Mouse (Mus musculus) forebrain, postnatal 0 days (tissue): ENCODE data around the gene Nod1. TPM values are rescaled to one million over a fixed set of nuclear protein-coding genes. Genes with fewer than 3 reads are reported as not detected.

Source experiments
- ATAC-seq: fragments of 200-750 bp; cut with Nextera tagmentation; 2 replicates; pipeline ENCODE4 v1.8.0; 2017; ENCODE audit warnings: mild to moderate bottlenecking, moderate library complexity
- DNase-seq: peaks from one replicate; pipeline ENCODE4 v3.0.0-alpha.2; 2015
- H3K27ac ChIP-seq: fragments of 300-500 bp; sonication (generic); 2 replicates; pipeline ENCODE4 v1.5.1; 2014; ENCODE audit warnings: low read depth, mild to moderate bottlenecking, antibody characterized with exemption, low read length, moderate library complexity, mixed read lengths
- H3K27me3 ChIP-seq: fragments of 300-500 bp; sonication (generic); 2 replicates; pipeline ENCODE4 v1.6.1; 2014; ENCODE audit warnings: mild to moderate bottlenecking, low read length, mixed read lengths; ENCODE audit not compliant: insufficient read depth
- H3K36me3 ChIP-seq: fragments of 300-500 bp; sonication (generic); 2 replicates; pipeline ENCODE4 v1.6.1; 2014; ENCODE audit warnings: mild to moderate bottlenecking, moderate library complexity; ENCODE audit not compliant: insufficient read depth
- H3K4me1 ChIP-seq: fragments of 300-500 bp; sonication (generic); 2 replicates; pipeline ENCODE4 v1.6.1; 2014; ENCODE audit warnings: antibody characterized with exemption; ENCODE audit not compliant: insufficient read depth
- H3K4me2 ChIP-seq: fragments of 300-500 bp; sonication (generic); 2 replicates; pipeline ENCODE4 v1.6.1; 2014; ENCODE audit warnings: low read depth, mild to moderate bottlenecking, moderate library complexity
- H3K4me3 ChIP-seq: fragments of 300-500 bp; sonication (generic); 2 replicates; pipeline ENCODE4 v1.5.1; 2014; ENCODE audit warnings: low read depth, low read length, mixed read lengths
- H3K9ac ChIP-seq: fragments of 300-500 bp; sonication (generic); 2 replicates; pipeline ENCODE4 v1.6.1; 2014; ENCODE audit warnings: mild to moderate bottlenecking
- H3K9me3 ChIP-seq: fragments of 300-500 bp; sonication (generic); 2 replicates; pipeline ENCODE4 v1.6.1; 2016; ENCODE audit warnings: low read length
- CTCF ChIP-seq: sonication (generic); IDR thresholded peaks from 2 replicates; pipeline ENCODE4 v1.5.1; 2016; ENCODE audit warnings: antibody characterized with exemption, control low read depth, low read depth
- WGBS: fragments of 180-500 bp; shearing (Covaris S2); extraction: QIAGEN DNeasy Blood & Tissue Kit; methylation state at CpG from one replicate; pipeline ENCODE4 v1.1.7; 2014; 5-methylcytosine and 5-hydroxymethylcytosine counted together
- polyA plus RNA-seq: library from polyadenylated mRNA; unstranded; fragments of >200 nt; fragmentation: Nextera tagmentation; extraction: Ambion mirVana; gene quantifications from 2 replicates; pipeline ENCODE4 v1.2.1, GENCODE M21; 2015
- total RNA-seq: library from RNA; depleted of rRNA; stranded (reverse); fragments of >200 nt; gene quantifications from 2 replicates; pipeline ENCODE4 v1.2.3, GENCODE M21; 2014; rRNA removed

The Nod1 gene
- 1.8 and 2.3 TPM in 2 replicates for total RNA-seq
- 1.5 and 2.0 TPM in 2 replicates for polyA plus RNA-seq

DNA sequence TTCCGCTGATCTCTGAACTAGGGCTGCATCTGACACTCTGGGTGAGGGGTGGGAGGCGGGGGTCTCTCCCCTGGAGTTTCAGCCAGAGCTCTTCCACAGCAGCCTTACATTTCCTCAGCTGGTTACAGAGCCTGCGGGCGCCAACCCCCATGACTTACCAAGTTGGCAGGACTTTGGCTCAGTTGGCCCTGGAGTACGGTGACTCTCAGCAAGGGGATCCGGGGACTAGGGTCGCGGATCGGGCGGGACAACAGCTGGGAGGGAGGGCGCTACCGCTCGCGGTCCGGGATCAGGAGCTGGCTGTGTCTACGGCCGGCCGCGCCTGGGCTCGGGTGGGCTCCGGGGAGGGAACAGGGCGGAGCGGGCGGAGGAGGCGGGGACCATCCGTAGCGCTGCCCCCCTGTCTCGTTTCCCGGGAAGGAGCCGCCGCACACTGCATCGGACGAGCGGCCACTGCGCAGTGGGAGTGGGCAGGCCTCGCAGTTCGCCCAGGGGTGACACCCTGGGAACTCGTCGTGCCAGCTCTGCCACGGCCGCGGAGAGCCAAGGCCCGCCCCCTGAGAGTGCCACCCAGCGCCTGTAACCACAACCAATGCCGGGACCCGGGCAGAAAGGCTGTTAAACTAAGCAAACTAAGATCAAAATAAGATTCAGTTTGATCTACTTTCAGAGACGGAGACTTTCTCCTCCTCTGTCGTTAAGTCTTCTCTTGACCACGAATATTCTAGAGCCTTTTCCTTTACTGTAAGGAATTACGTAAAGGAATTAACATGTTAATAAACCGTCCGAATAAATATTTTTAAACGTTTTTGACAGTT, at the start of gene Nod1:
Gene Nod1 (minus strand): TSS at position 502 of the 818 bp plus-strand sequence.
- Histone ChIP-seq H3K27ac (peak within 1 kb of the TSS; percentile 35), H3K4me3 (peak within 1 kb of the TSS; percentile 56), H3K4me1 (no peaks in the 10 kb centered on the region), H3K27me3 (no peaks in the 10 kb centered on the region; the same call in none of the 2 replicates), H3K9ac (peak within 1 kb of the TSS; percentile 48), H3K36me3 (no peaks in the 10 kb centered on the region), H3K4me2 (peak within 1 kb of the TSS; percentile 89), H3K9me3 (no peaks in the 10 kb centered on the region)
- peak; percentile 88 for ATAC-seq
- WGBS, result 2% methylated on average over 50 of the region's 53 CpGs
- peak; percentile 46 for DNase-seq
- no peak for TF ChIP-seq CTCF

DNA sequence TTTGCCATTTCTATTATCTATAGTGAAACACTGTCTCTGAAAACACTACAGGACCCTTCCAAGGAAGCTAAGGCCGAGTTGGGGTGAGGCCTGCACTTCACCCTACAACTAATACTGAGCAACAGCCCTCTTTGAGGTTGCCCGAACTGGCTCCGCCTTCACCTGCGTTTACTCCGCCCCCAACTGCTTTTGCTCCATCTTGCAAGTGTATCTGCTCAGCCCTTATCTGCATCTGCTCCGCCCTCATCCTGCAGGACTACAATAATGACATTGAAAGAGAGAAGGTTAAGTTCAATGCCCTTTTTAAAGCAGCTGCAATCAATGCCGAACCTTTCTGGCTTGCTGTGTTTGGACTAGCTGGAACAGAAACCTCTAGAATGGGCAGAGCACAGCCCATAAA, 49.4 kb upstream of the Nod1 start:
- TF ChIP-seq CTCF, result no peak
- Histone ChIP-seq H3K9me3 (no peaks in the 10 kb centered on the region), H3K4me2 (no peak overlapping the region), H3K27me3 (no peaks in the 10 kb centered on the region), H3K27ac (no peak overlapping the region), H3K36me3 (no peaks in the 10 kb centered on the region), H3K9ac (no peak overlapping the region), H3K4me3 (no peak overlapping the region), H3K4me1 (no peaks in the 10 kb centered on the region)
- ATAC-seq (no peak), DNase-seq (no peak)
- WGBS, result 84% methylated on average over 7 of the region's 7 CpGs

- no peaks in the 10 kb centered on the region for H3K9me3 ChIP-seq
- H3K27ac ChIP-seq, result no peak overlapping the region
- no peaks in the 10 kb centered on the region for H3K36me3 ChIP-seq
- no peaks in the 10 kb centered on the region for H3K4me1 ChIP-seq
- ATAC-seq (no peak), DNase-seq (no peak)
- H3K4me3 ChIP-seq, result no peak overlapping the region
- no peak overlapping the region for H3K4me2 ChIP-seq
- no peaks in the 10 kb centered on the region for H3K27me3 ChIP-seq
- TF ChIP-seq CTCF, result no peak
- H3K9ac ChIP-seq, result no peak overlapping the region
- WGBS, result 71% methylated on average over 2 of the region's 2 CpGs
Measured at GRCm38 (mm10) chr6:55018417-55018816, 46.0 kb upstream of the Nod1 start.

- 25% methylated on average over 15 of the region's 15 CpGs for WGBS
- no peak overlapping the region for H3K9ac ChIP-seq
Measured at GRCm38 (mm10) chr6:55016710-55017583, 44.5 kb upstream of the Nod1 start.

GRCm38 (mm10) chr6:55016236-55016635, 43.8 kb upstream of the Nod1 start:
- WGBS, result 16% methylated on average over 5 of the region's 5 CpGs
- Histone ChIP-seq H3K9ac (no peak overlapping the region), H3K27me3 (no peaks in the 10 kb centered on the region; the same call in 1 of the 2 replicates), H3K4me3 (no peak overlapping the region), H3K4me2 (no peak overlapping the region), H3K4me1 (no peaks in the 10 kb centered on the region), H3K36me3 (no peaks in the 10 kb centered on the region), H3K9me3 (no peaks in the 10 kb centered on the region), H3K27ac (no peak overlapping the region)
- DNase-seq (peak; percentile 72), ATAC-seq (peak; percentile 83)
- TF ChIP-seq CTCF, result peak; percentile 85

More at GRCm38 (mm10) chr6:55016710-55017583, 44.5 kb upstream of the Nod1 start:
- H3K4me3 ChIP-seq, result no peak overlapping the region
- peak; percentile 96 for TF ChIP-seq CTCF
- no peak overlapping the region for H3K27ac ChIP-seq
- H3K27me3 ChIP-seq, result no peaks in the 10 kb centered on the region
- H3K4me2 ChIP-seq, result no peak overlapping the region; the same call in 1 of the 2 replicates
- no peaks in the 10 kb centered on the region for H3K4me1 ChIP-seq
- DNase-seq (peak; percentile 91), ATAC-seq (peak; percentile 90)
- H3K9me3 ChIP-seq, result no peaks in the 10 kb centered on the region
- H3K36me3 ChIP-seq, result no peaks in the 10 kb centered on the region

DNA sequence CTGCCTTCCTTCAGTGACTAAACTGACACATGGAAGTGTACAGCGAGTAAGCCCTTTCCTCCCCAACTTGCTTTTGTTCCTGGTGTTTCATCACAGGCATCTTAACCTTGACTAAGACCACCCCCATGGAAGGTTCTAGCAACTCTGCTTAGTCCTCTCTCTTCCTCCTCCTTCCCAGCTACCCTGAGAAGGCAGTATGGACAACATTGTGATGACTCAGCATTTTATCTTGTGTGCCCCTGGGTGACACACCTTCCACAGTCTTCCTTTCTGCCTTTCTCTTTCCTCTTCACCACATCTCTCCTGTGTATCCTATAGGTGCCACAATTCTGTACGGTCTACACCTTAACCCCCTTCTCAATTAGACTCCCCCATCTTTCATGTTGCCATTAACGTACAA, 41.8 kb upstream of the Nod1 start:
- H3K27me3 ChIP-seq, result no peaks in the 10 kb centered on the region; the same call in 1 of the 2 replicates

More for the DNA sequence above, 41.8 kb upstream of the Nod1 start:
- no peak for ATAC-seq
- H3K9me3 ChIP-seq, result no peaks in the 10 kb centered on the region
- H3K4me1 ChIP-seq, result 0 out of 2 replicates have a peak, but pooled peaks cover 5% of the 10 kb centered on the region
- no peak for DNase-seq
- H3K27ac ChIP-seq, result no peak overlapping the region
- no peak overlapping the region for H3K9ac ChIP-seq
- H3K4me2 ChIP-seq, result no peak overlapping the region
- no peak overlapping the region for H3K4me3 ChIP-seq
- WGBS, result 92% methylated on average over 3 of the region's 3 CpGs
- no peak for TF ChIP-seq CTCF
- H3K36me3 ChIP-seq, result no peaks in the 10 kb centered on the region
